Mouse (Mus musculus) retina, adult 2 months (tissue): ENCODE results near the gene Myo9a.

Experiments
- DNase-seq: peaks from one replicate; pipeline ENCODE4 v3.0.0-alpha.2; 2012; ENCODE audit warnings: low read depth, low spot score

Myo9a gene

DNA sequence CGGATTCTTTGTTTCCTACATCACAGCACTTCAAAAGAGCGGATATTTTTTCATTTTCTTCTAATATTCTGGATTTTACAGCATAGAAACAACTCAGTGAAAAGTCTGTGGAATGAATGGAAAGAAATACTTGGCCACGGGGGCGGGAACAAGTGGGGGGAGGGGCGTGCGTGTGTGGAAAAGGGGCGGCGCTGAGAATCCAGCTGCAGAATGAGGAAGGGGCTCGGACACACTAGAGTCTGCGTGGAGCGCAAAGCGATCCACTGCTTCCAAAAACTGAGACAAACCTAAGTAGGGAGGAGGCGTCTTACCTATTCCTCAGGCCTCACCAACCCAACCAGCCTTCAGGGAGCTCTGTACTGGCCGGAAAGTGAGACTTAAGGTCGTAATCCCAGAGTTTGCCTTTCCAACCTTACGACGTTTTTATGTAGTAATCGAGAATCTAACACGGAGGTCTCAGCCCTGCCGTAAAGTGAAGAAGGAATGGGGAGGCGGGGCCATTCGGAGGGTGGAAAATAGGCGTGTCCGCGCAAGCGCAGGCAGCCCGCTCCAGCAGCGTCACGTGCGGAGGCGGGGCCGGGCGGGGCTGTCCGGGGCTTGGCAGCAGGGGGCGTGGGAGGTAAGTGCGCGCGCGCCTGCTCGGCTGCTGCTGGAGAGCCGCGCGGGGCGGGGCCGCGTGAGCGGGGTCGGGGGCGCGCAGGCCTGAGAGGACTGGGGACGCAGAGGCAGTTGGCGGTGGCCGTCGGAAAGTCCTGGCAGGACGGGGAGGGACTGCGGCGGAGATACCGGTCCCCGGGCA is at the start of gene Myo9a, which contains the start of gene Senp8:
Gene Myo9a, plus strand, starts transcription at position 630 of the 799 bp plus-strand sequence.
Gene Senp8, minus strand, starts transcription at position 444 of the 799 bp plus-strand sequence.
- DNase-seq = peak; percentile 95

DNA sequence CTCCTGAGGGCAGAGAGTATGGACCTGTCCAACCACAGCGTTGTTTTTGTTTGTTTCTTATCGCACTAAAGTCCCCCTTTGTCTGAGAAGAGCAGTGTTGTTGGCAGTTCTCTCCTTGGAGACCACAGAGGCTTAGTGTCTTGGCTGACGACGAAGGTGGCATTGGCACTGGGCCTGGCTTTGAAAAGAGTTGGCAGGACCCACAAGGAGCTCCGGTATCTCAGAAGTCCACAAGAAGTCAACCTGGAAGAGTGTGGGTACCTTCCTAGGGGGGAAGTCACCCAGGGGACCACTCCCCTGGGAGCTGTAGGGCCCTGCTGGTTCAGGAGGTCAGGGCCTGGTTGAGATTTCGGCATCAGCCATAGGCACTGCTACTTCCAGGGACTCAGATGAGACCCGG is 49.6 kb upstream of the Myo9a start:
- DNase-seq = no peak

DNA sequence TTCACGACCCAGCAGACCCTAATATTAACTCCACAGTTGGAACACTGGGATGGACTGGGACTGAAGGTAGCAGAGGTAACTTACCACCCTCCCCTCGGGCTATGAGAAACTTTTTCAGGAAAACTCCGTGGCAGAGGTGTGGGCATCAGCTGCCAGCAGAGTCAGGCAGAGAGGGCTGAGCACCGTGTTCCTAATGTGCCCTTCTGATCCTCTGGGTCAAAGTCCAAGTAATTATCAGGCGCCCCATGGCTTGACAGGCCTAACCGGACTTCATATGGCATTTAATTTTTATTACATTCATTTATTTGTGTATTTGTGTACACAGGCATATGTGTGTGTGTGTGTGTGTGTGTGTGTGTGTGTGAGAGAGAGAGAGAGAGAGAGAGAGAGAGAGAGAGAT is 47.6 kb upstream of the Myo9a start:
- no peak for DNase-seq

DNA sequence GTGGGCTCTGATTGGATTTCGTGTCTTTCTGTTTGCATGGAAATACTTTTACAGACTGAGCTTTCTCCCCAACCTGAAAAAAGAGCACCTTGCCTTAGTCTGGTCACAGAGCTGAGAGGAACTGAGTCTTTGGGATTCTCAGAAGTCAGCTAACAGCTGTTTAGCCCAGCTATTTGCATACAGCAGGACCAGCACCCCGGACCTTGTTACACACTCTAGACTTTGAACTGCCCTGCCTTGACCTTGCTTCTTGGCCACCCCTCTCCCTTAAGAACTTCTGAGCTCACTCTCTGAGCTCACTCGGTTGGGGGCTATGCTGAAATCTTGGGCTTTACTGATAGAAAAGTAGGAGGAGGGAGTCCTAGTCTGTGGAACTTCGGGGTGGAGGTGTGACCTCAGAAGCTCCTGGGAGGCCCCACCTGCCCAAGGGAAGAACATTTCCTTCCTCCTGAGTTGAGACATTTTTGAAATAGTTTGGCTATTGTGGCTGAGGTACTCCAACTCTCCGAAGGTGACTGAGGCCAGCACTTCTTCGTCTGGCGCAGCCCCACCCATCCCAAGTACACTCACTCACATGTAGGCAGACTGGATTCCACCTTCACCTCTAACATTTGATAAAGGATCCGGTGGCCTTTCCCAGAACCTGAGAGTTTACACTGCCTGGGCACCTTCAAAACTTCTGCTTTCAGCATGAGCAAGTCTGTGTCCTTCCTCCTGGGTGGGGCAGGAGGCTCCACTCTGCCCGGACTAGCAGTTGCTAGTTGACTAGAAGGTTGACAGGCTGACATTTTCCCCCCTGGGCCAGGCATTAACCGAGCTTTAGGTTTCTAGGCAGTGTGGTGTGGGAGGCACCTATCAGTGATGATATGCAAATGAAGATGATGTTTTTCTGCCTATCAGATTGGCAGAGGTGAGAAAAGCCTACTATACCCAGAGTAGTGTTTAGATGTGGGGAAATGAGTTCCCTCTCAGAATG is 43.6 kb upstream of the Myo9a start:
- no peak for DNase-seq

DNA sequence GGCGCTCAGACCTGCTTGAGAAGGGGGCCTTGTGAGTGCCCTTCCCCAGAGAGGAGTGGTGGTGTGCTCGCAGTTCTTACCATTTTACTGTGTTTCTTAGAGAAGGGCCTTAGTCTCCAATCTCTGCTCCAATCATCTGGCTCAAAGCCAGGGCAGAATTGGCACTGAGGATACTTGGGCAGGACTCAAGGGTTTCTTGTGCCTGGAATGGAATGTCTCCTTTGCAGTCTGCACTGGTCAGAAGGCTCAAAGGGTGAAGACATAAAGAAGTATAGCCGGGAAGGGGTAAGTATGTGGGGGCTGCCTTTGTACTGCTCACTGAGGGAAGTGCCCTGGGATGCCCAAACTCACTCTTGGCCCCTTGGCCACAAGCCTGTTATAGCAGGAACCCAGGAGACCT is 41.5 kb upstream of the Myo9a start:
- no peak for DNase-seq

DNA sequence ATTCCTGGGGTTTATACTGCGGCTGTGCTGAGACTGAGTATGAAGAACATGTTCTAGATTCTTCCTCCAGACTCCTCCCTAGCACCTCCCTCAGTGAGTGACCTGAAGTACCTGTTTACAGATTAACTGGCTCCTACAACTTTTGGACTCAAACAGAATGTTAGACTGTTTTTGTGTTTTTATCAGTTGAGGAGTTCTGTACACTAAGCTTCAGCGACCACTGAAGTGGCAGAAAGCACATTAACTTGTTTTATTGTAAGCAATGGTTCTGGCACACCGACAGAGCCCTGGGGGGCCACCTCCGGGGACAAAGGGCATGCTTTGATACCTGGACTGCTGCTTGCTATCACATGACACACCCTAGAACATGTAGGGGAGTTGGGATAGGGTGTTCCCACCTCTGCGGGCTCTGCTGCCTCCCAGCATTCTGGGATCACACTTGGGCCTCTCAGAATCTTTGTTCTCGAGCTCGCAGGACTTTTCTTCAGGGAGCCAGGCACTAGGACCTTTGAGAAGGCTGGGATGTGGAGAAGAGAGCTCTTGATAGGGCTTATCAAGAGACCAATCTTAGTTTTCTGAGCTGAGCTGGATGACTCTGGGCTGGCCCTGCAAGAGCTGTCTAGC is 34.3 kb upstream of the Myo9a start:
- no peak for DNase-seq

DNA sequence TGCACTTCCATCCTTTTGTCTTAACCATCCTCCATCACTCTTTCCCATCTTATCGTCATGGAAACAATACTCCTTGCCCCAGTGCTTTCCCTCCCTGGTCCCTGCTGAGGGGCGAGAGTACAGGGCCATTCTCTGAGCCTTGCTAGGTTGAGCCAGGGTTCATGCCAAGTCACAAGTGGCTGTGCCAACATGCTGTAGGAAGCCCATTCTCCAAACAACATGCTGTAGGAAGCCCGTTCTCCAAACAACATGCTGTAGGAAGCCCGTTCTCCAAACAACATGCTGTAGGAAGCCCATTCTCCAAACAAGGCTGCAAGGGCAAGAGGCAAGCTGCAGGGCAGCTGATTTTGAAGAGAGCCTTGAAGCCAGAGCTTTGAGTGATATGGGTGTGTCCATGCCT is 32.5 kb upstream of the Myo9a start:
- no peak for DNase-seq

DNA sequence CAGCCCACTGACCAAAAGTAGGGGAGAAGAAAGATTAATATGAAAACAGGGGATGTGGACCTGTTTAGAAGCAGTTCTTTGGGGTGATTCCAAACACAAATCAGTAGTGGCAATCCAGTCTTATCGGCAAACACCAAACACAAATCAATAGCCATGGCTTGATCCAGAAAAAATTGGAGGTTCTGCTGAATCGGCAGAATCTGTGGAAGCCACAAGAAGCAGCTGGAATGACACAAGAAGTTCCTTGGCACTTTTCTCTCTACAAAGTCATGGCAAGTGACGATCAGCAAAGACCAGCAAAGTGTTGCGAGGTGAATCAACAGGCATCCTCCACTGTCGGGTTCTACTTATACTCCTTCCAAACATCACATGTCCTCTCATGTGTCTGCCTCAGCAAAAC is 29.6 kb upstream of the Myo9a start:
- no peak for DNase-seq

DNA sequence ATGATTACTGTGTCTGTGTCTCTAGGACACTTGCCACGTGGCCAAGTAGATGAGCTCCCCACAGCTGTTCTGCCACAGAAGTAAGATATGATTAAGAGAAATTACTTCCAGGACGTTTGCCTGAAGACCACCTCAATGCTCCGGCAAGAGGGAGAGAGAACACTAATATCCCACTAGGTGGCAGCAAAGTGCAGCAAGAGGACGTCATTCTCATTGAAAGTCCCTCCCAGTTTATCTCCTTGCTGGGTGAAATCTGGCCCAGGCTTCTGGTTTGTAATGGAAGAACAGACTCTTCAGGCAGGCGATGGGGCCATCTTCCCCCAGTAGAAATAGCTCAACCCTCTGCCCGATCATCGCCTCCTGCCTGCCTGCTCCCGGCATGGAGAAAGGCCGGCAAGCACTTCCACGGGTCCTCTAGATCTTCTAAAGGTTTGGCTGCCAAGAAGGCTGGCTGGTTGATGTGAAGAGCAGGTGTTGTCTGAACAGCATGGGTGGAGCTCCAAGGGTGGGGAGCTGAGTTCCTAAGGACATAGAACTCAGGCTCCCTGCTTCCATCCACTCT is 27.5 kb upstream of the Myo9a start:
- peak; percentile 69 for DNase-seq

DNA sequence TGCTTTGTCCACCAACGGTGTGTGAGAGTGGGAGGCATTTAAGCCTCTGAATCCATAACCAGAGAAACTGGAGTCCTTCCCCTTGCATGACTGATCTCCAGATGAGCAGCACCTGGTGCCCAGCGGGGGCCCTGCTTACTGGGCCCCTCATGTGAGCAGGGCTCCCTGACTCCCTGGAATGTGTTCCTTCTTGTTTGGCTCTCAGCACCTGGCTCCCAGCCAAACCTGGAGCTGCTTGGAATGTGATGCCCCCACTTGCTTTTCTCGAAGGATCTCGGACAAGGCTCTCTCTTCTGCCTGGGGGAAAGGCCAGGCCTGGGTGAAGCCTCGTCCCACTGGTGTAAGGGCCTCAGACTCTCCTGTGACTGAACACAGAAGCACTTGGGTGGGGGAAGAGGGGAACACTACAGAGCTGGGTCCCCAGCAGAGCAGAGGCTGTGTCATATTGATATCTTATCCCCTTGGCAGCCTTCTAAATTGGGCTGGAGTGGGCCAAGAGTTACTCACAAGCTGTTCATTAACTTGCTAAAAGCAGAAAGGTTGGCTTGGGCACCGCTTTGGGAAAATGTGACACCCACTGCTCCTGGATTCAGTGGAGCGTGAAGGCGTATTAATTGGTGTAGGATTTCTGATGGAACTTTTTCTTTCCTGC is 26.8 kb upstream of the Myo9a start:
- DNase-seq = no peak

DNA sequence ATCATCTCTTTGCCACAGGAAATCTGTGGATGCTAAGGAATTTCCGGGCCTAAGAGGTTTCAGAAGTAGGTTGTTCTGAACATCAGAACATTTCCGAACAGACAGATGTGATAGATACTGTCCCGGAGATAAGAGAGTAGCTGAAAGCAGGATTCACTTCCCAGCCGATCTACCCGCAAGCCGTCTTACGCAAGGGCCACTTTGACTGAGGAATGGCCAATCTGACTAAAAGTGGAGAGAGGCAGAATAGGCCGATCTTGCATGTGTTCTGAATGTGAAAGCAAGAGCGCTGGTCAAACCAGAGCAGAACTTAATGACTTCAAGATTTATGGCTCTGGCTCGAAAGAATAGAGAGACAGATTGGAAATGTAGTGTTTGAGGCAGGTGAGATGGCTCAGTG is 25.2 kb upstream of the Myo9a start:
- no peak for DNase-seq

DNA sequence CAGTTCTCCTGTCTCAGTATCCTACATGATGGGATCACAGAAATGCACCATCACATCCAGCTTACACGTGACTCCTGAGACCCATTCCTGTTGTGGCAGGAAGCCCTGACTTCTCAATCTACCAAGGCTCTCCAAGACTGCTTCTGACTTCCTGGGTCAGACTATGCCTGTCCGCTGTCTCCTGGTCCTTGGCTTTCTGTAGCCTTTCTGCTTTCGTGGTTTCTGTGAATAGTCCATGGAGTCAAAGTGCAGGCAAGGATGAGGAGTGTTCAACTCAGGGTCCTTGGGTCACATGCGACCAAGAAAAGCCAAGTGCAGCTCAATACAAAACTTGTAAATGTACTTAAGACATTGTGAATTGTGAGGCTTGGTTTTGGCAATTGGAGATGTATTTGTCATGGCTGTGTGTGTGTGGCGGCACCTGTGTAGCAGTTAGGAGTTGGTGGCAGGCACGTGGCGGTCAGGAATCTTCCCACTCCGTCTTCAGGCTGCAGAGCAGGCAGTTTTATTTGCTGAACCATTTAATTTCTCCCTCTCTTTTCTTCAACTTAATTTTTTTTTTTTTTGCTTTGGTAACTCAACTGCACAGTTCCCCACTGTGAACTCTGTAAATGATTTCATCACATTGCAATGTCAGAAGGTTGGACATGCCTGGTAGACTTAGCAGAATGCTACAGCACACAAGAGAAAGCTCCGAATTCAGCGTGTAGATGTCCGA is 23.0 kb upstream of the Myo9a start:
- DNase-seq = no peak

DNA sequence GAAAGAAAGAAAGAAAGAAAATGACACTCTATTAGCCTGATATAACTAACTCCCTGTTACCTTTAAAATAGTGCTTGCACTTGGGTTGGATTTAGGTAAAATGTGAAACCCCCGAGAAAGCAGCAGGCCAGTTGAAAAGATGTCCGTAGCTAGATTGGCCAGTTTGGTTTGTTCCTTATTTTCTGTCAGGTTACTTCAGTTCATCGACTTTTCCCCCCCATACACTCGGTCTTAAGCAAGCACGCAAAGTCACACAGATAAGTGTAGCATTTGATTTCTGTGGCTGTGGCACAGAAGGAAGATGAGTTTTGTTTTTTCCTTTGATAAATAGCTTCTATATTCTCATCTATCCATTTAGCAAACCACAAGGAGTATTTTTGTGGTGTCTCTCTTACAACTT is 19.6 kb upstream of the Myo9a start:
- no peak for DNase-seq

DNA sequence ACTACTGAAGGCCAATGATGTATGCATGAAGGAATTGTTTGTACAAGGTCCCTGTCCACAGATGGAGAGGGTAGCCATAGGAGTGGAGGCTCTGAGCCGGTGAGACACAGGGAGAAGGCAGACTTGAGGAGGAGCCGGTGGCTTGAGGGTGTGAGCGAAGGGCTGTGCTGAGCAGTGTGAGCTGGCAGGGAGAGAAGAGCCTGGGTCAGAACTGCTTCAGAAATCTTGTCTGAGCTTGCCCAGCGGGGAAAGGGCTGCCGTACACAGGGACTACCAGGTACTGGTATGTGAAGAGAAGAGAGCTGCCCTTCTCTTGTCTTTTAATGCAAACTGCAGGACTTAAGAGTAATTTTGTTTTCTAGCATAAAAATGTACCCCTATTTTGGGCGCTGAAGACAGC is 17.6 kb upstream of the Myo9a start:
- no peak for DNase-seq

DNA sequence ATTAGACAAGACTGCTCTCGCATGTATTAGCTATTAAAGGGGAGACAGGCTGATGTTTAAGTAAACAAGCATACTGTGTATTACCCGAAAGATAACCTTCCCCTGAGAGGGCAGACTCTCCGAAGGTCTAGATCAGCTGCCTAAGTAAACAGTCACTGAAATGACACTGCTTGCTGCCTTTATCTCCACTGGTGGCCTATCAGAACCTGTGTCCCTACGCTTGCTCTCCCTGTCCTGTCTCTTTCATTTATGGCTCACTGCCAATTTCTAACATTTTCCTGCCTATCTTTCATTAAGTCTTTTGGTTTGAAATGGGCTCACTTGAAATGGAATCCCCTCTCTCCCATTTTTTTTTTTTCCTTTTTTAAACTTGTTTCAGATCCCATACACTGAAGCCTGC is 15.3 kb upstream of the Myo9a start:
- no peak for DNase-seq

DNA sequence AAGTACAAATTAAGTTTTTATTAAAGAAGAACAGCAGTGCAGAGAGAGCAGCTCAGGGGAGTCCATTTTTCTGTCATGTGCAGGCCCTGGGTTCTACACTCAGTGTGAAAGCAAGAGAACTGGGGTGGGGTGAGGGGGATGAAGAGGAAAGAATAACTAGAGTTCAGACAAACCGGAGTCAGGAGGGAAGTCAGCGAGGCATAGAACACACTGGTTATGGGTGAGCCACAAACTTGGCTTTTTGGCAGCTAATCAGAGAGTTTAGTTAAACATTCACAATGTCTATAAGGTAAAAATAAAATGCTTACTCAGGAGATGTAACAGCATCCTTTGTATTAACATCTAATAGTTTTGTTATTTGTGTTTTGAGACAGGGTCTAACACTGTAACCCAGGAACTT is 10.1 kb upstream of the Myo9a start:
- no peak for DNase-seq

DNA sequence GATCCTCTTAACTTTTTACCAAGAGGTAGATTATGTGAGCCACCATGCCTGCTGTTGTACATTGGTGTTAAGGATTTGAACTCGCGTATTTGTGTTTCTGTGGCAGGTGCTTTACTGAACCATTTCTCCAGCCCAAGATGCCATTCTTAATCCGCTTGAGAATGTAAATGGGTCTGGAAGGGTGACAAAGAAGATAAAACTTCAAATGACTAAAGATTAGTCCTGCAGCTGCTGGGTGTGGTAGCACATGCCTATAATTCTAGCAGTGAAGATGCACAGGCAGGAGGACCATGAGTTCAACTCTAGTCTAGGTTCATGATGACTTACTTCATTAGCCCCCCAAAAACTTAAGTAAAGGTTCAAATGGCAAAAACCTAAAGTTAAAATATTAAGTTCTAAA is 6.8 kb upstream of the Myo9a start:
- DNase-seq = no peak

DNA sequence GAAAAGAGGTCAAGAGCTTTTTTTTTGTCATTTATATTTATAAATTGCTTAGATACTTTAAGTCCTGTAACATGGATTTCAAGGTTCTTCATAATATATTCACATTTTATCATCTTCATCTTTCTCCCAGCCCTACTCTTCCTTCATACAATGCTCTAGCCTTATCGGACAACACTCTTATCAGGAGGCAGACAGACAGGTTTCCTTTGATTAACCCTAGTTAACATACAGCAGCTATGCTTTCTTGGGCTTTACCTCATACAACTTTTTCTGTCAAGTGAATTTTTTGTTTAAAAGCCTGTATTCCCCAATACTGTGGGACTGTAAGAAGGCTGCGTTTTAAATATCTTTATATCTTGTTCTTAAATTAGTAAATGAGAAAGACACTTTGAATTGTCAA is 2.3 kb upstream of the Myo9a start:
- DNase-seq = no peak

DNA sequence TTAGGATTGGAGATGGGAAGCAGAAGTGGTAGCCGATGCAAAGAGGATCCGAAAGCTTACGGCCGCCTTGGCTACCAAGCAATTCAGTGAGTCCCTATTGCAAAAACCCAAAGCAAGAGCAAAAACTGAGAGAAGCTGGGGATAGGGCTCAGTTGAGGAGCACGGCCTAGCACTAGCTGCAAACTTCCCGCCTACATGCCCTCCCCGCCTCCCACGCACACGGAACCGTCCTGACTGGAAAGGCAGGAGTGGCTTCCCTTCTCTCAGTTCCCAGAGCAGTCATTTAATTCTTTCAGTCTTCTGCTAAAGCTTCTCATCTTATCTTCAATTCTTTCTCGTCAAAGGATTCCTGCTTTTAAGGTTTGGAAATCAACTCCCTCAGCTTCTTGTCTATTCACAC is 1.7 kb upstream of the Myo9a start:
- DNase-seq = no peak

DNA sequence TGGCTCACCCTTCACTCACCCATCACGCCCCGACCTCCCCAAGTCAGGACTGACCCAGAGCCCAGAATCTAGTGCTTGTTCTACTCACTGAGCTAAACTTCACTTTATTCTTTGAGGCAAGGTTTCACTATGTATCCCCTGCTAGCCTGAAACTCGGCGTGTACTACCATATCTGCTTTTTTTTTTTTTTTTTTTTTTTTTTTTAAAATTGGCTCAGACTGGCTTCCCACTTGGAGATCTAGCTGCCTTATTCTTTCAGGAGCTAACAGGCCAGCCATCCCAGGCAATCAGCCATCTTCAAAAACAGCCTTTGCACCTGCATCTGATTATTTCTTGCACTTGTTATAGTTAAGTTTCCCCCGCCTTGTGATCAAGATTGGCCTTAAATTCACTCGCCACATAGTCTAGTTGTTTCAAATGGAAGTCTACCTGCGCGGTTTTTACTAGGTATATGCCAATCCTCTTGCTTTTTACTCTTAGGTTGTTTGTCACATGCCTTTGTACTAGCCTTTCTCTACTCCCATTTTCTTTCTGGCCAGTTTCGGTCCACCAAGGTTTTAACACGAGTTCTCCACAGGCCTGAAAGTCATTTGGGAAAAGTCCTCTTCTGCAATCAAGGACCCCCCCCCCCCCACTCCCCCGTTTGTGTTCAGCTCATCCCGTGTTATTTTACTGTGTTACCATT is 973 bp upstream of the Myo9a start:
- DNase-seq = no peak
